Mouse (Mus musculus): ENCODE data around the gene Kcnma1. TPM values are rescaled to one million over a fixed set of nuclear protein-coding genes. Genes with fewer than 3 reads are reported as not detected.

Kcnma1 gene
- total RNA-seq, 1 experiment from 2014 or later = not detected

GRCm38 (mm10) chr14:23357529-23358278 is 656.6 kb downstream of the Kcnma1 start:
- ATAC-seq (replicated peaks; ENCODE audit: insufficient number of reproducible peaks, low FRiP score, low TSS enrichment, poor library complexity, severe bottlenecking) = no peak

- ATAC-seq (replicated peaks; ENCODE audit: insufficient number of reproducible peaks, low FRiP score, low TSS enrichment, poor library complexity, severe bottlenecking) = no peak
These were observed 687.5 kb downstream of the Kcnma1 start for GRCm38 (mm10) chr14:23326786-23327185.

GRCm38 (mm10) chr14:23305288-23305687 is 709.0 kb downstream of the Kcnma1 start:
- ATAC-seq (replicated peaks; ENCODE audit: insufficient number of reproducible peaks, low FRiP score, low TSS enrichment, poor library complexity, severe bottlenecking) = no peak

- no peak for ATAC-seq (replicated peaks; ENCODE audit: insufficient number of reproducible peaks, low FRiP score, low TSS enrichment, poor library complexity, severe bottlenecking)
These were observed 713.8 kb downstream of the Kcnma1 start for GRCm38 (mm10) chr14:23300443-23300842.

GRCm38 (mm10) chr14:23290634-23291033 is 723.7 kb downstream of the Kcnma1 start:
- no peak for ATAC-seq (replicated peaks; ENCODE audit: insufficient number of reproducible peaks, low FRiP score, low TSS enrichment, poor library complexity, severe bottlenecking)

- no peak for ATAC-seq (replicated peaks; ENCODE audit: insufficient number of reproducible peaks, low FRiP score, low TSS enrichment, poor library complexity, severe bottlenecking)
These were observed 747.6 kb downstream of the Kcnma1 start for GRCm38 (mm10) chr14:23266554-23267309.

- ATAC-seq (replicated peaks; ENCODE audit: insufficient number of reproducible peaks, low FRiP score, low TSS enrichment, poor library complexity, severe bottlenecking) = no peak
These were observed 761.1 kb downstream of the Kcnma1 start for GRCm38 (mm10) chr14:23253154-23253553.

- ATAC-seq (replicated peaks; ENCODE audit: insufficient number of reproducible peaks, low FRiP score, low TSS enrichment, poor library complexity, severe bottlenecking) = no peak
These were observed 769.8 kb downstream of the Kcnma1 start for GRCm38 (mm10) chr14:23244446-23244845.

GRCm38 (mm10) chr14:23243857-23244256 is 770.4 kb downstream of the Kcnma1 start:
- no peak for ATAC-seq (replicated peaks; ENCODE audit: insufficient number of reproducible peaks, low FRiP score, low TSS enrichment, poor library complexity, severe bottlenecking)

Other genes starting within 250 kb of the Kcnma1 start
- 0.10 TPM in 2 of 3 replicates, not detected in the other for gene Dlg5, start 231.4 kb upstream of the Kcnma1 start, total RNA-seq (2017)

All from monocyte, adult 5-6 weeks (primary cell).